Mouse (Mus musculus) NIH3T3 (cell line): Measurements from ENCODE around the gene 1110032F04Rik.

Source experiments
- DNase-seq: peaks from one replicate; pipeline ENCODE4 v3.0.0-alpha.2; 2012; ENCODE audit warnings: low read depth

1110032F04Rik gene

DNA sequence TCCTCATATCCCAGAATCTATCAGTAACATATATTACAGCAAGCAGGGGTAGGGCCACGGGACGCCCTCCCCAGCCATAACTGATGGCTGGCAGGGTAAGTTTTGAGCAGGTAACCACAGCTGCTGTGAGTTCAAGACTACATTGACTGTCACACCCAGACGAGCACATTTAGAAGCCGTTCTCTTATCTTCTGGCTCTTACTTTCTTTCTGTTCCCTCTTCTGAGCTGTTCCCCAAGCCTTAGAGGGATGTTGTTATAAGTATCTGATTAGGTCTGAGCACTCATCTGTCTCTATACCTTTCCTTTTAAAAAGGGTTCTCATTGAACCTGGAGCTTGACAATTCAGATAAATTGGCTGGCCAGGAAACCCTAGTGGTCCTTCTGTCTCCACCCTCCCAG is 38.1 kb downstream of the 1110032F04Rik start:
- no peak for DNase-seq
